Mouse (Mus musculus) forebrain, embryonic 14.5 days (tissue): ENCODE data around the gene Asb2. TPM values are rescaled to one million over a fixed set of nuclear protein-coding genes. Genes with fewer than 3 reads are reported as not detected.

Experiments
- ATAC-seq: fragments of 200-750 bp; cut with Nextera tagmentation; 2 replicates; pipeline ENCODE4 v1.8.0; 2017; ENCODE audit warnings: mild to moderate bottlenecking, moderate library complexity
- DNase-seq: peaks from one replicate; pipeline ENCODE4 v3.0.0-alpha.2; 2015; ENCODE audit warnings: low spot score
- H3K27ac ChIP-seq: fragments of 300-500 bp; sonication (generic); 2 replicates; pipeline ENCODE4 v1.5.1; 2014; ENCODE audit warnings: low read depth, mild to moderate bottlenecking, control low read depth, low read length, moderate library complexity
- H3K27me3 ChIP-seq: fragments of 300-500 bp; sonication (generic); replicated peaks from 2 replicates; pipeline ENCODE4 v1.6.1; 2014; ENCODE audit warnings: low read length, control low read depth, mixed read lengths; ENCODE audit not compliant: control insufficient read depth, insufficient read depth
- H3K36me3 ChIP-seq: fragments of 300-500 bp; sonication (generic); 2 replicates; pipeline ENCODE4 v1.6.1; 2014; ENCODE audit warnings: low read length, control low read depth; ENCODE audit not compliant: control insufficient read depth, insufficient read depth
- H3K4me1 ChIP-seq: fragments of 300-500 bp; sonication (generic); 2 replicates; pipeline ENCODE4 v1.6.1; 2014; ENCODE audit warnings: antibody characterized with exemption, low read length, control low read depth; ENCODE audit not compliant: control insufficient read depth, insufficient read depth
- H3K4me2 ChIP-seq: fragments of 300-500 bp; sonication (generic); 2 replicates; pipeline ENCODE4 v1.6.1; 2014; ENCODE audit warnings: mild to moderate bottlenecking, control low read depth, low read length
- H3K4me3 ChIP-seq: fragments of 300-500 bp; sonication (generic); 2 replicates; pipeline ENCODE4 v1.5.1; 2014; ENCODE audit warnings: low read depth, low read length, control low read depth
- H3K9ac ChIP-seq: fragments of 300-500 bp; sonication (generic); 2 replicates; pipeline ENCODE4 v1.6.1; 2014; ENCODE audit warnings: mild to moderate bottlenecking, low read length, control low read depth, moderate library complexity
- H3K9me3 ChIP-seq: fragments of 300-500 bp; sonication (generic); replicated peaks from 2 replicates; pipeline ENCODE4 v1.6.1; 2016; ENCODE audit warnings: low read length, control low read depth, mixed read lengths; ENCODE audit not compliant: control insufficient read depth
- WGBS: fragments of 180-500 bp; shearing (Covaris S2); extraction: QIAGEN DNeasy Blood & Tissue Kit; methylation state at CpG from one replicate; pipeline ENCODE4 v1.1.7; 2014; 5-methylcytosine and 5-hydroxymethylcytosine counted together
- polyA plus RNA-seq: library from polyadenylated mRNA; unstranded; fragments of >200 nt; fragmentation: Nextera tagmentation; extraction: Ambion mirVana; gene quantifications from 2 replicates; pipeline ENCODE4 v1.2.1, GENCODE M21; 2014

Asb2 gene
- polyA plus RNA-seq, 1 experiment from 2014 or later = 0.69 TPM

GRCm38 (mm10) chr12:103302960-103303359, 52.8 kb downstream of the Asb2 start:
- Histone ChIP-seq H3K9me3 (no peaks in the 10 kb centered on the region), H3K36me3 (no peaks in the 10 kb centered on the region), H3K4me1 (no peaks in the 10 kb centered on the region), H3K27ac (no peak overlapping the region), H3K4me3 (no peak overlapping the region), H3K4me2 (no peak overlapping the region), H3K27me3 (no peaks in the 10 kb centered on the region), H3K9ac (no peak overlapping the region)
- no peak for DNase-seq
- ATAC-seq = no peak
- WGBS = 97% methylated on average over 1 of the region's 1 CpGs

- H3K4me2 ChIP-seq = no peak overlapping the region
- H3K27me3 ChIP-seq = no peaks in the 10 kb centered on the region
- H3K4me3 ChIP-seq = no peak overlapping the region
- ATAC-seq (no peak), DNase-seq (peak; percentile 72)
- no peaks in the 10 kb centered on the region for H3K4me1 ChIP-seq
- no peaks in the 10 kb centered on the region for H3K36me3 ChIP-seq
- H3K9ac ChIP-seq = no peak overlapping the region
- 49% methylated on average over 2 of the region's 2 CpGs for WGBS
- H3K9me3 ChIP-seq = no peaks in the 10 kb centered on the region
- no peak overlapping the region for H3K27ac ChIP-seq
Observed at GRCm38 (mm10) chr12:103301645-103302044, 54.2 kb downstream of the Asb2 start.

GRCm38 (mm10) chr12:103300493-103300892, 55.3 kb downstream of the Asb2 start:
- no peaks in the 10 kb centered on the region for H3K9me3 ChIP-seq
- H3K9ac ChIP-seq = no peak overlapping the region
- WGBS = 82% methylated on average over 9 of the region's 9 CpGs
- DNase-seq (no peak), ATAC-seq (no peak)
- H3K4me3 ChIP-seq = no peak overlapping the region
- H3K36me3 ChIP-seq = no peaks in the 10 kb centered on the region
- H3K27ac ChIP-seq = no peak overlapping the region
- no peak overlapping the region for H3K4me2 ChIP-seq
- H3K27me3 ChIP-seq = no peaks in the 10 kb centered on the region
- H3K4me1 ChIP-seq = no peaks in the 10 kb centered on the region

DNA sequence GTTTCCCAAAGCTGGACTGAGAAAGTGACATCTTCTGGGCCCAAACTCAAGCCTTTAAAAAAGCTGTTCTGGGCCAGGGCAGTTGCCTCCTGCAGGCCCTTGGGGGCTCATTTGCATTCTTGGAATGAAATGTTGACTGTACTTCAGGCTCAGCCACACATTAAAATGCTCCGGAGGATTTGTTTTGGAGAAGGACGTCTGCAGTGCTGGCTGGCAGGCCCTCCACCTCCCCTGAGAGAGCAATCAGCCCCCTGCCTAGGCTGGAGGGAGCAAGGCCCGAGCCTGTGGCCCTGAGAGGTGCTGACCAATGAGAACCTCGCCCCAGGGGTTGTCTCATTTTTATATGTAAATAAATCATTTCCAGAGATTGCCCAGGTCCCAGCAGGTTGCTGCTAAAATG, 59.5 kb downstream of the Asb2 start:
- WGBS = 23% methylated on average over 4 of the region's 4 CpGs
- no peak for ATAC-seq
- Histone ChIP-seq H3K9me3 (no peaks in the 10 kb centered on the region), H3K4me3 (no peak overlapping the region), H3K4me2 (no peak overlapping the region), H3K9ac (no peak overlapping the region), H3K27me3 (no peaks in the 10 kb centered on the region), H3K4me1 (no peaks in the 10 kb centered on the region), H3K27ac (no peak overlapping the region), H3K36me3 (no peaks in the 10 kb centered on the region)
- DNase-seq = no peak

DNA sequence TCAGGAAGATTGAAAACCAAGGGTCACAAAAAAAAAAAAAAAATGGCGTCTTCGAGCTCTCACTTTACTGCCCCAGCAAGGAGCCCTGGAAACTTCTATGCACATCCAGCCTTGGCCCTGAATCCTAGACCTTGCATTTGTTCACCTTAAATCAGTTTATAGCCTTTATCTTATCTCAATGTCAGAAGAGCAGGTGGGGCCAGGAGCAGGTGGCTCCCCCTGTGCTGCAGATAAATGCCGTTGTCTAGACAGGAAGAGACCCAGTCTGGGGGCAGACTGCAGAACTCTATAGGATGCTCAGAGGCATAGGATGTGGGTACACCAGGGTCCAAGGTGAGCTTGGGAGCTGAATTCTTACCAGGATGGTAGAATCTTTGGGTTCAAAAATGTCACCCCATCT, 63.4 kb downstream of the Asb2 start:
- Histone ChIP-seq H3K36me3 (no peaks in the 10 kb centered on the region), H3K27me3 (no peaks in the 10 kb centered on the region), H3K4me2 (no peak overlapping the region), H3K9me3 (no peaks in the 10 kb centered on the region), H3K9ac (no peak overlapping the region), H3K27ac (no peak overlapping the region), H3K4me1 (no peaks in the 10 kb centered on the region), H3K4me3 (no peak overlapping the region)
- WGBS = 97% methylated on average over 3 of the region's 3 CpGs
- DNase-seq (no peak), ATAC-seq (no peak)

DNA sequence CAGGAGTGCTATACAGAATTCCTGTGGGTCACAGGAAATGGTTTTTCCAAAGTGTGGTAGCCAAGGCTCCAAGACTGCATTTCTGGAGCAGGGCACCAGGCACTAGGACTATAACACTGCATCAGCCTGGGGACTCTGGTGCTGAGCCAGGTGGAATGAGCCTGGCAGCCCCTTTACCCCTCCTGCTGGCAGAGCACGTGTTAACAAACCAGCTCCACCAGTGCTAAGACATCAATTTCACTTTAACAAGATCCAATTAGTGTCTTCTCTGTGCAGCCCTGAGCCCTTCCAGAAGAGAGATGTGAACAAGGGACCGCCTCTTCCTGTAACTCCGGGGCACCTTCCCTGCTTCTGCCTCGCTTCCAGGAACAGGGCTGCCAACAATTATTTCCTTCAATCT, 68.5 kb downstream of the Asb2 start:
- Histone ChIP-seq H3K27me3 (no peaks in the 10 kb centered on the region), H3K36me3 (no peaks in the 10 kb centered on the region), H3K27ac (no peak overlapping the region), H3K4me2 (no peak overlapping the region), H3K9ac (no peak overlapping the region), H3K4me1 (no peaks in the 10 kb centered on the region), H3K4me3 (no peak overlapping the region), H3K9me3 (no peaks in the 10 kb centered on the region)
- DNase-seq = no peak
- no peak for ATAC-seq
- 52% methylated on average over 4 of the region's 4 CpGs for WGBS

- Histone ChIP-seq H3K4me3 (no peak overlapping the region), H3K4me2 (no peak overlapping the region), H3K9ac (no peak overlapping the region), H3K27me3 (no peaks in the 10 kb centered on the region), H3K4me1 (no peaks in the 10 kb centered on the region), H3K27ac (no peak overlapping the region), H3K9me3 (no peaks in the 10 kb centered on the region), H3K36me3 (no peaks in the 10 kb centered on the region)
- ATAC-seq = no peak
- 82% methylated on average over 3 of the region's 3 CpGs for WGBS
- no peak for DNase-seq
Observed at GRCm38 (mm10) chr12:103283411-103283810, 72.4 kb downstream of the Asb2 start.

DNA sequence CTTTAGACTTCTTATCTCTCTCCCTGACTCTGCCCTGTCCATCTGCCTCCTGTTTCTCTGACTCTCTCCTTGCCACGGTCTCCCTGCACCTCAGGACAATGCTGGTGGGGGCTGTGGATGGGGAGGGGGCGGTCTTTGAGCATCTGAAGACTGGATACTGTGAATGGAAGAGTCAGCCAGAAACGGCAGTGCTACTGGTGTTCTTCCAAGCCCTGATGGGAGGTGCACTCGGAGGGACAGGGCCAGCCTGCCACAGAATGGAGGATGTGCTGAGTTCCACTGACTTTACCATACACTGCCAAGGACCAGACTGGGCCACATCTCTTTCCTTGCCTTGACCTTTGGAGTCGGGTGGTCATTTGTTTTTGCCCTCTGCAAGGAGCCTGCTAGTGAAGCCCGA, 72.9 kb downstream of the Asb2 start:
- H3K4me2 ChIP-seq = no peak overlapping the region
- no peaks in the 10 kb centered on the region for H3K27me3 ChIP-seq
- WGBS = 72% methylated on average over 6 of the region's 6 CpGs
- H3K9ac ChIP-seq = no peak overlapping the region
- no peak for ATAC-seq
- no peaks in the 10 kb centered on the region for H3K4me1 ChIP-seq
- no peak overlapping the region for H3K27ac ChIP-seq
- DNase-seq = no peak
- no peak overlapping the region for H3K4me3 ChIP-seq
- 0 out of 2 replicates have a peak, but pooled peaks cover 2% of the 10 kb centered on the region for H3K9me3 ChIP-seq
- no peaks in the 10 kb centered on the region for H3K36me3 ChIP-seq

- Histone ChIP-seq H3K4me3 (no peak overlapping the region), H3K36me3 (no peaks in the 10 kb centered on the region), H3K27ac (no peak overlapping the region), H3K27me3 (no peaks in the 10 kb centered on the region), H3K4me2 (no peak overlapping the region), H3K9ac (no peak overlapping the region), H3K9me3 (0 out of 2 replicates have a peak, but pooled peaks cover 6% of the 10 kb centered on the region), H3K4me1 (no peaks in the 10 kb centered on the region)
- no peak for ATAC-seq
- WGBS = 81% methylated on average over 4 of the region's 4 CpGs
- DNase-seq = no peak
Observed at GRCm38 (mm10) chr12:103281912-103282311, 73.9 kb downstream of the Asb2 start.
